Mouse (Mus musculus): ENCODE measurements around the gene Sash1. TPM values are rescaled to one million over a fixed set of nuclear protein-coding genes. Genes with fewer than 3 reads are reported as not detected.

The Sash1 gene
- polyA plus RNA-seq, 1 experiment from 2014 or later, result 3.3 TPM

DNA sequence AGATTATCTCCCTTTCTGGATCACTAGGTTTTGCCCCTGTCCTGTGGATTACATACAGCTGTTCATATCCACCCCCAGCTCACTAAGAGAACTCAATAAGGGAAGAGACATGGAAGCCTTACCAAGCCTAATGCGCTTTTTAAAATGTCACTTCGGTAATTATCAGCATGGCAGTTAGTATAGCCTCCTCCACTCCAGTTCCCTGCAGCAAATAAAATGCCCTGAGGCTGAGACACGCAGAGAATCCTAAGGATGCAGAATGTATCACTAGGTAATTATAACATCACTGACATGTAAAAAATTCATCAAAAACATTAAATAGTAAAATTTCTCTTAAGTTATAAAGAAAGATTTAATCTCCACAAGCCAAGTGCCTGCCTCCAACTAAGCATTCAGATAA is 45.9 kb downstream of the Sash1 start:
- no peaks in the 10 kb centered on the region for H3K9me3 ChIP-seq (replicated peaks; ENCODE audit: control insufficient read depth, low read length)
- no peak overlapping the region for H3K4me3 ChIP-seq (ENCODE audit: low read depth, low read length)
- no peak for DNase-seq (ENCODE audit: low spot score)
- no peaks in the 10 kb centered on the region for H3K36me3 ChIP-seq (replicated peaks; ENCODE audit: control insufficient read depth, insufficient read depth, low read depth, low read length)
- H3K27me3 ChIP-seq (ENCODE audit: control insufficient read depth, insufficient read depth, low read length), result no peaks in the 10 kb centered on the region
- H3K27ac ChIP-seq (replicated peaks; ENCODE audit: low read depth, low read length), result no peak overlapping the region
- H3K4me2 ChIP-seq (ENCODE audit: low read depth, low read length), result no peak overlapping the region
- H3K4me1 ChIP-seq (ENCODE audit: control insufficient read depth, insufficient read depth, low read length), result no peaks in the 10 kb centered on the region
- ATAC-seq (replicated peaks; ENCODE audit: insufficient number of reproducible peaks, low FRiP score, low TSS enrichment, low read depth), result no peak
- 66% methylated on average over 3 of the region's 3 CpGs for WGBS
- no peak overlapping the region for H3K9ac ChIP-seq (replicated peaks; ENCODE audit: low read length)

DNA sequence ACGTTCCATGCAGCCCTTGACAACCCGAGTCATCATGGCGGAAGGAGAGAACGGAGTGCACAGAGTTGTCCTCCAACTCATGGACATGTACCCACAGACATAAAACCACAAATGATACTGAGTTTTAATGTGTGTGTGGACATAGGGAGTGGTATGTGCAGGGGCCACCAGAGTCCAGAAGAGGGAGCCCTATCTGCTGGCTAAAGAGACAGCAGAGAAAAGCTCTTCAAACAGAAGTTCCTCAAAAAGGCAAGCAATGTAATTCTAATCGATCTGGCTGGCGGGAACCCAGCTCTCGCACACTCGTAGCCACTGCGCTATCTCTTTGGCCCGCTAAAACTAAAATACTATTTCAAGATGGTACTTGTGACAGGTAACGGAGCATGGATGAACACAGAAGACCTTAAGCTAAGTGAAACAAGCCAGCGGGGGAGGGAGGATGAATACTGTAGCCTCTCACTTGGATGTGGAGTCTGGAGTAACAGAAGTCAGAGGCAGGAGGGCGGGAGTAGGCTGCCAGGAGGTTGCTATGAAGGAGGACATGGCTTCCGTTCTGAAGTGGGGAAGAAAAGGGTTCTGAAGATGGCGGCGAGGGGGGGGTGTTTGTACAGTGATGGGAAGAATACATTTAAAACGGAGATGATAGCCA is 51.9 kb downstream of the Sash1 start:
- Histone ChIP-seq H3K9ac (replicated peaks; ENCODE audit: low read length) (no peak overlapping the region), H3K4me2 (ENCODE audit: low read depth, low read length) (no peak overlapping the region), H3K4me3 (ENCODE audit: low read depth, low read length) (no peak overlapping the region), H3K4me1 (ENCODE audit: control insufficient read depth, insufficient read depth, low read length) (no peaks in the 10 kb centered on the region), H3K27ac (replicated peaks; ENCODE audit: low read depth, low read length) (no peak overlapping the region), H3K9me3 (replicated peaks; ENCODE audit: control insufficient read depth, low read length) (no peaks in the 10 kb centered on the region), H3K27me3 (ENCODE audit: control insufficient read depth, insufficient read depth, low read length) (no peaks in the 10 kb centered on the region), H3K36me3 (replicated peaks; ENCODE audit: control insufficient read depth, insufficient read depth, low read depth, low read length) (no peaks in the 10 kb centered on the region)
- WGBS, result 92% methylated on average over 17 of the region's 17 CpGs
- no peak for DNase-seq (ENCODE audit: low spot score)
- ATAC-seq (replicated peaks; ENCODE audit: insufficient number of reproducible peaks, low FRiP score, low TSS enrichment, low read depth), result no peak

DNA sequence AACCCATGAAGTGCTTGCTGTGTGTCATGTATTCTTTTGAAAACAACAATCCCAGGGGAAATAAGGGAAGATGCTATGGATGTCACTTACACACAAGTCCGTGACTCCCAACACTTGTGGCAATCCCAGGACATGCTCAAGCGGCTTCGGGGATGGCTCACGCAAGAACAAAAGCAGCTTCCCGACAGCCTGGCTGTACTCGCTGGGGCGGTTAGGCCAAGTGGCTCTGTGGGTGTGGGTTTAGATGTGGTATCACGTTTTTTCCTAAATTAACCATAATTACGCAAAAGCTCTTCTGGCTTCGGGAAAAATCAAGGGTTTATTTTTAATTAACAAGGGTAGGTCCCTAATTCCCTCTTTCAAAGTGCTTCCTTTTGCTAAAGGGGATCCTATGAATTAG is 59.6 kb downstream of the Sash1 start:
- Histone ChIP-seq H3K36me3 (replicated peaks; ENCODE audit: control insufficient read depth, insufficient read depth, low read depth, low read length) (no peaks in the 10 kb centered on the region), H3K4me3 (ENCODE audit: low read depth, low read length) (no peak overlapping the region), H3K4me1 (ENCODE audit: control insufficient read depth, insufficient read depth, low read length) (no peaks in the 10 kb centered on the region), H3K27me3 (ENCODE audit: control insufficient read depth, insufficient read depth, low read length) (no peaks in the 10 kb centered on the region), H3K4me2 (ENCODE audit: low read depth, low read length) (no peak overlapping the region), H3K27ac (replicated peaks; ENCODE audit: low read depth, low read length) (no peak overlapping the region), H3K9ac (replicated peaks; ENCODE audit: low read length) (no peak overlapping the region), H3K9me3 (replicated peaks; ENCODE audit: control insufficient read depth, low read length) (no peaks in the 10 kb centered on the region)
- ATAC-seq (replicated peaks; ENCODE audit: insufficient number of reproducible peaks, low FRiP score, low TSS enrichment, low read depth), result no peak
- DNase-seq (ENCODE audit: low spot score), result no peak
- WGBS, result 42% methylated on average over 10 of the region's 10 CpGs

DNA sequence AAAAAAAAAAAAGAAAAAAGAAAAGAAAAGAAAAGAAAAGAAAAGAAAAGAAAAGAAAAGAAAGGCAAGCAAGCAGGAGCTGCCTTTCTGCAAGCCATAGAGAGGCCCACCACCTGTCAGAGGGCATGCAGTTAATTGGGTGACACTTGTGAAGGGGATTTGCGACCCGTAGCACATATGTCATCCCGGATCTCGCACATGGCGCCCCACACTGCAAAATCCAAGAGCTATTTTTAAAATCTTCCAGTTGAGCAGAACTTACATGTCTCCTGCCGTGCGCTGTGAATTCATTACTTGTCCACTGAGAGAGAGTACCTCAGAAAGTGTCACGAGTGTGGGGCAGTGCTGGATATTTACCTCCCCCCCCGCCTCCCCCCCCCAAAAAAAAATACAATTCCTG is 60.0 kb downstream of the Sash1 start:
- Histone ChIP-seq H3K4me1 (ENCODE audit: control insufficient read depth, insufficient read depth, low read length) (no peaks in the 10 kb centered on the region), H3K9me3 (replicated peaks; ENCODE audit: control insufficient read depth, low read length) (no peaks in the 10 kb centered on the region), H3K4me3 (ENCODE audit: low read depth, low read length) (no peak overlapping the region), H3K9ac (replicated peaks; ENCODE audit: low read length) (no peak overlapping the region), H3K4me2 (ENCODE audit: low read depth, low read length) (no peak overlapping the region), H3K27ac (replicated peaks; ENCODE audit: low read depth, low read length) (no peak overlapping the region), H3K36me3 (replicated peaks; ENCODE audit: control insufficient read depth, insufficient read depth, low read depth, low read length) (no peaks in the 10 kb centered on the region), H3K27me3 (ENCODE audit: control insufficient read depth, insufficient read depth, low read length) (no peaks in the 10 kb centered on the region)
- ATAC-seq (replicated peaks; ENCODE audit: insufficient number of reproducible peaks, low FRiP score, low TSS enrichment, low read depth) (no peak), DNase-seq (ENCODE audit: low spot score) (no peak)
- 71% methylated on average over 9 of the region's 9 CpGs for WGBS

DNA sequence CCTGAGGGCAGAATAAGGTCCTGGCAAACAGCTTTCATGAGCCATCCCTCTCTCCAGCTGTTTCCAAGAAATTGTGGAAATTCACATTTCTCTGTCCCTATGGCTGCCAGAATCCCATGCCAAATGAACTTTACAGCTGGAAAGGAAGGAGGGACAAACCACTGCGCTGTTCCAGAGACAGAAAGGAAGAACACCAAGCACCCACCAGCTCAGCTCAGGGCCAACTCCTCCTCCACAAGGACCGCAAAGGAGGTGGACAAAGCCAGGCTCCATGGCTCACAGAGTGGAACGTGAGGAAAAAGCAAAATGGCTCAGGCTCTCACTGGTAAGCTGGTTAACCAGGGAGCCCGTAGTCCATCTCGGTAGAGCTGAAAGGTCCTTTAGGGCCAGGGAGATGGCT is 67.8 kb downstream of the Sash1 start:
- no peaks in the 10 kb centered on the region for H3K36me3 ChIP-seq (replicated peaks; ENCODE audit: control insufficient read depth, insufficient read depth, low read depth, low read length)
- DNase-seq (ENCODE audit: low spot score) (no peak), ATAC-seq (replicated peaks; ENCODE audit: insufficient number of reproducible peaks, low FRiP score, low TSS enrichment, low read depth) (no peak)
- H3K9ac ChIP-seq (replicated peaks; ENCODE audit: low read length), result no peak overlapping the region
- H3K9me3 ChIP-seq (replicated peaks; ENCODE audit: control insufficient read depth, low read length), result no peaks in the 10 kb centered on the region
- H3K4me1 ChIP-seq (ENCODE audit: control insufficient read depth, insufficient read depth, low read length), result no peaks in the 10 kb centered on the region
- no peak overlapping the region for H3K4me2 ChIP-seq (ENCODE audit: low read depth, low read length)
- no peak overlapping the region for H3K4me3 ChIP-seq (ENCODE audit: low read depth, low read length)
- no peaks in the 10 kb centered on the region for H3K27me3 ChIP-seq (ENCODE audit: control insufficient read depth, insufficient read depth, low read length)
- H3K27ac ChIP-seq (replicated peaks; ENCODE audit: low read depth, low read length), result no peak overlapping the region
- WGBS, result 87% methylated on average over 5 of the region's 5 CpGs

DNA sequence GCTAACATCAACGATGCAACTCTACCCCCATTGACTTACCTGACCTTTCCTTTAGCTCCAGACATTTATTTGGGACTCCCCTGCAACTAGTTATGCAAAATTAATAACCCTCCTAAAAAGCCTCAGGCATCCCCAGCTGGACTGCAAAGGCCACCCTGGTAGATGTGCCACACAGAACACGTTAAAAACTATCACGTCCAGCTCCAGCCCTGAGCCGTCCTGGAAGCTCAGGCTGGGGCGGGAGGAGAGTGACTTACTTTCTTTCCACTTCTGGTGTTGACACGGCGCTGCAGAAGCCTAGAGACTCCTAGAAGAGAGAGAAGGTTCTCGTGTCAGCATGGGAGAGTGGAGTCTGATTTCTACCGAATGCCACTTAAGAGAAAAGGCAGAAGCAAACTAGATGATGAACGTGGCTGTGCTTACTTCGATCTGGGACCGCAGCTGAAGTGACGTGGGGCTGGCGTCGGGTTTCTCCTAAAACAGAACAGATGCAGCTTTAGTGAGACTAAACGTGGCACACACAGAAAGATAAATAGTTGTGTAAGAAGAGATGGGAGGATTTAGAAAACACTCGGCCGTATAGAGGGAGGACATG is 71.8 kb downstream of the Sash1 start:
- 25% methylated on average over 18 of the region's 18 CpGs for WGBS
- H3K4me3 ChIP-seq (ENCODE audit: low read depth, low read length), result no peak overlapping the region
- no peaks in the 10 kb centered on the region for H3K27me3 ChIP-seq (ENCODE audit: control insufficient read depth, insufficient read depth, low read length)
- ATAC-seq (replicated peaks; ENCODE audit: insufficient number of reproducible peaks, low FRiP score, low TSS enrichment, low read depth), result no peak
- peak overlapping the region; percentile 8; the same call in 1 of the 2 replicates for H3K27ac ChIP-seq (replicated peaks; ENCODE audit: low read depth, low read length)
- peak; percentile 78 for DNase-seq (ENCODE audit: low spot score)
- no peak overlapping the region for H3K4me2 ChIP-seq (ENCODE audit: low read depth, low read length)
- H3K36me3 ChIP-seq (replicated peaks; ENCODE audit: control insufficient read depth, insufficient read depth, low read depth, low read length), result no peaks in the 10 kb centered on the region
- no peaks in the 10 kb centered on the region for H3K9me3 ChIP-seq (replicated peaks; ENCODE audit: control insufficient read depth, low read length)
- H3K4me1 ChIP-seq (ENCODE audit: control insufficient read depth, insufficient read depth, low read length), result no peaks in the 10 kb centered on the region
- H3K9ac ChIP-seq (replicated peaks; ENCODE audit: low read length), result no peak overlapping the region

DNA sequence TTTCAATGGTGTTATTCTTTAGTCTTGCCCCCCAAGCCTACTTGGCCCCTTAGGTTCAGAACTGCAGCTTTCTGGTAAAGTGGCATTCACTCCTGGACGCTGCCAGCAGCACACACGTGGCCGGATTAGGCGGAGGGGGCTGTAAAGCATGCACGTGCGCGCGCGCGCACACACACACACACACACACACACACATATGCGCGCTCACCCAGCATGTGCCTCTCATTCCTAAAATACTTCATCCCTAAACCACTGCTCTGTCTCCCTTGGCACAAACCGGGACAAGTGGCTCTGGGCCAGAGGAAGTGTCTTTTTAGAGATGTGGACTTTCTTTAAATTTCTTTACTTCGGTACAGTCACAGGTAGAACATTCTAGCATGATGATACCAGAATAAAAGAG is 72.6 kb downstream of the Sash1 start:
- H3K4me2 ChIP-seq (ENCODE audit: low read depth, low read length), result no peak overlapping the region

DNA sequence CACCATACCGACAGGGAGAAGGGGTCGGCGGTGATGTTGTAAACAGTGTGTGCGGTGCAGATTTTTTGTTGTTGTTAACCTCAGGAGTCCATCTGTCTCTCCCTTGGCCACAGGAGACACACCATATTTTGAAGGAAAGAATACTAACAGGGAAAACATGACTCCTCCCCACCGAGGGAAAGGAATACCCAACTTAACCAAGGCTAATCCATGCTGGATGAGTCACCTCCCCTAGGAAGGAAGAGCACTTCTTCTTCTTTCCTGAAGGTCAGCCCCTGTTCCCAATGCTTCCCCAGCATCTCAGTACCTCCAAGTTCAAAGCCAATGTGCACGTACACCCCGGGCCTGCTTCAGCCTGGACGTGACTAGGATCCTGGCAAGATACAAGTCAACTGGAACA is 73.1 kb downstream of the Sash1 start:
- Histone ChIP-seq H3K4me3 (ENCODE audit: low read depth, low read length) (no peak overlapping the region), H3K27me3 (ENCODE audit: control insufficient read depth, insufficient read depth, low read length) (no peaks in the 10 kb centered on the region), H3K9me3 (replicated peaks; ENCODE audit: control insufficient read depth, low read length) (no peaks in the 10 kb centered on the region), H3K4me2 (ENCODE audit: low read depth, low read length) (no peak overlapping the region), H3K4me1 (ENCODE audit: control insufficient read depth, insufficient read depth, low read length) (no peaks in the 10 kb centered on the region), H3K36me3 (replicated peaks; ENCODE audit: control insufficient read depth, insufficient read depth, low read depth, low read length) (no peaks in the 10 kb centered on the region; the same call in 1 of the 2 replicates), H3K9ac (replicated peaks; ENCODE audit: low read length) (no peak overlapping the region), H3K27ac (replicated peaks; ENCODE audit: low read depth, low read length) (no peak overlapping the region)
- ATAC-seq (replicated peaks; ENCODE audit: insufficient number of reproducible peaks, low FRiP score, low TSS enrichment, low read depth) (no peak), DNase-seq (ENCODE audit: low spot score) (no peak)
- WGBS, result 86% methylated on average over 8 of the region's 8 CpGs

More for the DNA sequence above, 72.6 kb downstream of the Sash1 start:
- no peak for ATAC-seq (replicated peaks; ENCODE audit: insufficient number of reproducible peaks, low FRiP score, low TSS enrichment, low read depth)
- WGBS, result 82% methylated on average over 14 of the region's 14 CpGs
- Histone ChIP-seq H3K4me3 (ENCODE audit: low read depth, low read length) (no peak overlapping the region), H3K9ac (replicated peaks; ENCODE audit: low read length) (no peak overlapping the region), H3K4me1 (ENCODE audit: control insufficient read depth, insufficient read depth, low read length) (no peaks in the 10 kb centered on the region), H3K27ac (replicated peaks; ENCODE audit: low read depth, low read length) (no peak overlapping the region), H3K36me3 (replicated peaks; ENCODE audit: control insufficient read depth, insufficient read depth, low read depth, low read length) (no peaks in the 10 kb centered on the region; the same call in 1 of the 2 replicates), H3K9me3 (replicated peaks; ENCODE audit: control insufficient read depth, low read length) (no peaks in the 10 kb centered on the region), H3K27me3 (ENCODE audit: control insufficient read depth, insufficient read depth, low read length) (no peaks in the 10 kb centered on the region)
- DNase-seq (ENCODE audit: low spot score), result no peak
